Mouse (Mus musculus) liver, embryonic 12.5 days (tissue): ENCODE results near the gene 1700001P01Rik. TPM values are rescaled to one million over a fixed set of nuclear protein-coding genes. Genes with fewer than 3 reads are reported as not detected.
A peak's percentile ranks its signal among the peaks of the same experiment; 100 is the strongest.

Source experiments
- ATAC-seq: fragments of 200-750 bp; cut with Nextera tagmentation; 2 replicates; pipeline ENCODE4 v1.8.0; 2017; ENCODE audit warnings: moderate number of reproducible peaks, mild to moderate bottlenecking, moderate library complexity
- H3K27ac ChIP-seq: fragments of 300-500 bp; sonication (generic); 2 replicates; pipeline ENCODE4 v1.5.1; 2016; ENCODE audit warnings: mild to moderate bottlenecking
- H3K27me3 ChIP-seq: fragments of 300-500 bp; sonication (generic); replicated peaks from 2 replicates; pipeline ENCODE4 v1.6.1; 2016; ENCODE audit warnings: mild to moderate bottlenecking, moderate library complexity
- H3K36me3 ChIP-seq: fragments of 300-500 bp; sonication (generic); 2 replicates; pipeline ENCODE4 v1.6.1; 2016; ENCODE audit warnings: mild to moderate bottlenecking, moderate library complexity
- H3K4me1 ChIP-seq: fragments of 300-500 bp; sonication (generic); 2 replicates; pipeline ENCODE4 v1.6.1; 2016
- H3K4me2 ChIP-seq: fragments of 300-500 bp; sonication (generic); 2 replicates; pipeline ENCODE4 v1.6.1; 2016; ENCODE audit warnings: mild to moderate bottlenecking, moderate library complexity
- H3K4me3 ChIP-seq: fragments of 300-500 bp; sonication (generic); 2 replicates; pipeline ENCODE4 v1.5.1; 2016; ENCODE audit warnings: mild to moderate bottlenecking, moderate library complexity
- H3K9ac ChIP-seq: fragments of 300-500 bp; sonication (generic); 2 replicates; pipeline ENCODE4 v1.6.1; 2016; ENCODE audit warnings: mild to moderate bottlenecking, moderate library complexity
- H3K9me3 ChIP-seq: fragments of 300-500 bp; sonication (generic); replicated peaks from 2 replicates; pipeline ENCODE4 v1.6.1; 2016; ENCODE audit warnings: mild to moderate bottlenecking, moderate library complexity
- WGBS: fragments of 180-500 bp; shearing (Covaris S2); methylation state at CpG from one replicate; pipeline ENCODE4 v1.1.7; 2016; ENCODE audit not compliant: insufficient replicate concordance; 5-methylcytosine and 5-hydroxymethylcytosine counted together
- polyA plus RNA-seq: library from polyadenylated mRNA; unstranded; fragments of >200 nt; fragmentation: Nextera tagmentation; extraction: Ambion mirVana; gene quantifications from 2 replicates; pipeline ENCODE4 v1.2.1, GENCODE M21; 2016

1700001P01Rik gene
- polyA plus RNA-seq = not detected in 2 replicates

DNA sequence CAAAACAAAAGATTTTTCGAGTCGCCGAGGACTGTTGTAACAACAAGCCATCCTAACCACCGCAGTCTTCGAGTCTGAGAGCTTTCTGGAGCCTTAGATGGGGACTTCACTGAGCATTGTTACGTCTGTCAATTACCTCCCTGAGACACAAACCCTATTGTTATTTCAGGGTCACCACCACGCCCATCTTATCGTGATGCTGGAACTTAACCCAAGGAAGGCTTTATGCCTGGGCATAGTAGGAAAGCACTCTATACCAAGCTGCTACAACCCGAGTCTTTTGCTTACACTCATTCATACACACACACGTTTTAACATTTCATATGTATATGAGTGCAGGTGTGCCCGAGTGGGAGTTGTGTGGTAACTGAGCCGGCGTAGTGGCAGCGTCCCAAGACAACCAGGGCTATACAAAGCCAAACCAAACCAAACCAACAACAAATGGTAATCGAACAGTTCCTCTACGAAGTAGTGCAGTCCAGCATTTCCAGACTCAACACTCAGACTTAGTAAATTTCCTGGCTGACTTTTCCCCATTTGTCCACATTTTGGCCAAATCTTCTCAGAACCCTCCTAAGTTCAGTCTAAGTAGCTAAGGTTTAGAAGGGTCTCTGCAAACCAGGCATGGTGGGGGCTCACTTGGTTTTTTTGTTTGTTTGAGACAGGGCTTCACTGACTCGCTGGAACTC, at the start of gene 1700001P01Rik:
TSS of gene 1700001P01Rik (minus strand) at position 111 of the 689 bp plus-strand sequence.
- peaks cover 58% of the 10 kb centered on the region for H3K36me3 ChIP-seq
- H3K4me2 ChIP-seq = no peak within 1 kb of the TSS
- no peak for ATAC-seq
- no peaks in the 10 kb centered on the region for H3K27me3 ChIP-seq
- WGBS = 41% methylated on average over 17 of the region's 17 CpGs
- H3K9me3 ChIP-seq = no peaks in the 10 kb centered on the region
- H3K4me3 ChIP-seq = no peak within 1 kb of the TSS
- peaks cover 34% of the 10 kb centered on the region for H3K4me1 ChIP-seq
- peak within 1 kb of the TSS; percentile 55 for H3K27ac ChIP-seq
- no peak within 1 kb of the TSS for H3K9ac ChIP-seq

DNA sequence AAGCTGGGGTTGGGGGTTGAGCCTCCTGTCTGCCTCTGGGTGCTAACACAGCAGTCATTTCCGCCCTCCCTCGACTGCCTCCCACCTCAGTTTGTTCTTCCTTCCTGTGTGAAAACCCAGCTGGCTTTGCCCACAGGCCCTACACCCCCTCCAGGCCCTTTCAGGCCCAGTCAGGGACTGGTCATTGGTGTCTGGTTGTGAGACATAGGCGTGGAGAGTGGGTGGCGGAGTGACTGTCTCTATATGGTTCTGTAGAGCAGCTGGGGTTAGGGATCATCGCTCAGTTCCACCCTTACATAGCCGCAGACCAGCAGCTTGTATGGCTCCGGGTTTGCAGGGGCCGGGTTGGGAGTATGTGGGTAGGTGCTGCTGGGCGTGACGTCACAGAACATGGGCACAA, 49.6 kb upstream of the 1700001P01Rik start:
- Histone ChIP-seq H3K27ac (peak overlapping the region; percentile 27; the same call in 1 of the 2 replicates), H3K4me3 (no peak overlapping the region), H3K4me2 (no peak overlapping the region), H3K9me3 (no peaks in the 10 kb centered on the region), H3K27me3 (no peaks in the 10 kb centered on the region), H3K4me1 (peaks cover 63% of the 10 kb centered on the region), H3K36me3 (peaks cover 47% of the 10 kb centered on the region), H3K9ac (no peak overlapping the region)
- ATAC-seq = no peak
- WGBS = 67% methylated on average over 10 of the region's 10 CpGs

DNA sequence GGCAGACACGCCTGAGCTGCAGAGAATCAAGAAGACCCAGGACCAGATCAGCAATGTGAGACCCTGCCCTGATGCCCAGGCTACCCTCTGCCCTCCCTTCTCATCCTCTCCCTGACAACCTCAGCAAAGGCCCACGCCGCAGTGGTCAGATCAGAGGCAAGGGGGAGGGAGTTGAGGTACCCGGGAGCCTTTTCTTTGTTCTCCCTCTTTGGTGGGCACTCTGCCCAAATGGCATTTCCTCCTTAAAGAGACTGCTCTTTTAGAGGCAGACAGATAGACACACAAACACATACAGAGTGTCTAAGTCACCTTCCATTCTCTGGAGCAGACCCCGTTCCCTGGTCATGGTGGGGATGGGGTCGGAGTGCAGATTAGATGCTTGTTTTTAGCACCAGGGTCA, 49.2 kb upstream of the 1700001P01Rik start:
- Histone ChIP-seq H3K4me2 (no peak overlapping the region), H3K27ac (0 out of 2 replicates have a peak overlapping the region, but pooled peaks have one; percentile 27), H3K9ac (no peak overlapping the region), H3K4me1 (peaks cover 64% of the 10 kb centered on the region), H3K4me3 (no peak overlapping the region), H3K27me3 (no peaks in the 10 kb centered on the region), H3K36me3 (peaks cover 47% of the 10 kb centered on the region), H3K9me3 (no peaks in the 10 kb centered on the region)
- WGBS = 47% methylated on average over 6 of the region's 6 CpGs
- ATAC-seq = no peak

DNA sequence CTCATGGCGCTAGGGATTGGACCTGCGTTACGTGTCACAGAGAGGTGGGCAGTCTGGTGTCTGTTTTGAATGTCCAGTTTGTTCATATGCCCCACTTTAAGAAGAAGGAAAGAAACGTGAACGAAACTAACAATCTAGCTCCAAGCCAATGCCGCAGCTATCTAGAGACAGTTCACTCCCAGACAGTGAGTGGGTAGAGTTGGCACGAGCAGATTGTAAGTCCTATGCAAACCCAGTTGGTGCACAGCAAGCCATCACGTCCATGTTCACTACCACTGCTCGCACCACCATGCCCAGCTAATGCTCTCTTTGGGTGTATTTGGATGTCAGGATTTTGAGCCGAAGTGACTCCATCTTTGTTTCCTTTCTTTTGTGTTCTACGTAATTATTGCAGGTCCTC, 48.5 kb upstream of the 1700001P01Rik start:
- WGBS = 87% methylated on average over 11 of the region's 11 CpGs
- no peaks in the 10 kb centered on the region for H3K27me3 ChIP-seq
- no peak overlapping the region for H3K27ac ChIP-seq
- no peak overlapping the region for H3K9ac ChIP-seq
- H3K4me2 ChIP-seq = no peak overlapping the region
- no peaks in the 10 kb centered on the region for H3K9me3 ChIP-seq
- no peak overlapping the region for H3K4me3 ChIP-seq
- H3K4me1 ChIP-seq = peaks cover 71% of the 10 kb centered on the region
- H3K36me3 ChIP-seq = peaks cover 48% of the 10 kb centered on the region
- ATAC-seq = no peak

DNA sequence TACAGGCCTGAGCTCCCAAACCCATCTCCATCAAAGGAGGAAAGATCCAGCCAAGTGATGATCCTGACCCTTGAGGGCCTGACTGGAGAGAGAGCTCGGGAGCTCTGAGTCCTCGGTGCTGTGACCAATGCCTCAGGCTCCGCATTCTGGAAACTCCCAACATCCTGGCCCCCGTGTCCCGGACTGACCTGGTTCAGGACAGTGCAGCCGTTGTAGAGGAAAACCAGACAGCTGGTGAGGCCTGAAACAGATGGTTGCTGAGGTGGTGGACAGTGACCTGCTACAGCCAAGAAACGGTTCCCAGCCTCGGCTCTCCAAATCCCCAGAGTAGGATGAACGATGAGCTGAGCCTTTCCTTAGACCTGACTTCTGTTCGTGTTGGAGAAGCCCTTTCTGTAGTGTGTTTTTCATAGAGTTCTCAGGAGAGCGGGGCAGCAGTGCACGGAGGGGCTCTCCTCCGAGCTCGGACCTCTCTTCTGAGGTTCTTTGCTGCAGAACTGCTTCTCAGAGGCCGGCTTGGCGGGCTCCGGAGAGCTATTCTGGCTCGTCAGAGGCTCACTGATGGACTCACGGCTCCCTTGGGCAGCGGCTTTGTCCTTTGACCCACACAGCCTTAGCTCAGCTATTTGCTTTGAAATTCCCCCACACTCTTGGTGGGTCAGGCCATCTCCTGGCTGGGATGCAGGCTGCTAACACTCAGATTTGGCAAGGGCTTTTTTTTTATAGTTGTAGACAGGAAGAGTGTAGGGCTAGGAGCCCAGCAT, 47.3 kb upstream of the 1700001P01Rik start:
- ATAC-seq = no peak
- H3K27ac ChIP-seq = peak overlapping the region; percentile 49; the same call in 1 of the 2 replicates
- no peak overlapping the region for H3K4me2 ChIP-seq
- H3K9me3 ChIP-seq = no peaks in the 10 kb centered on the region
- H3K36me3 ChIP-seq = peaks cover 57% of the 10 kb centered on the region
- H3K9ac ChIP-seq = no peak overlapping the region
- H3K27me3 ChIP-seq = no peaks in the 10 kb centered on the region
- 77% methylated on average over 20 of the region's 20 CpGs for WGBS
- H3K4me3 ChIP-seq = no peak overlapping the region
- peaks cover 83% of the 10 kb centered on the region for H3K4me1 ChIP-seq

DNA sequence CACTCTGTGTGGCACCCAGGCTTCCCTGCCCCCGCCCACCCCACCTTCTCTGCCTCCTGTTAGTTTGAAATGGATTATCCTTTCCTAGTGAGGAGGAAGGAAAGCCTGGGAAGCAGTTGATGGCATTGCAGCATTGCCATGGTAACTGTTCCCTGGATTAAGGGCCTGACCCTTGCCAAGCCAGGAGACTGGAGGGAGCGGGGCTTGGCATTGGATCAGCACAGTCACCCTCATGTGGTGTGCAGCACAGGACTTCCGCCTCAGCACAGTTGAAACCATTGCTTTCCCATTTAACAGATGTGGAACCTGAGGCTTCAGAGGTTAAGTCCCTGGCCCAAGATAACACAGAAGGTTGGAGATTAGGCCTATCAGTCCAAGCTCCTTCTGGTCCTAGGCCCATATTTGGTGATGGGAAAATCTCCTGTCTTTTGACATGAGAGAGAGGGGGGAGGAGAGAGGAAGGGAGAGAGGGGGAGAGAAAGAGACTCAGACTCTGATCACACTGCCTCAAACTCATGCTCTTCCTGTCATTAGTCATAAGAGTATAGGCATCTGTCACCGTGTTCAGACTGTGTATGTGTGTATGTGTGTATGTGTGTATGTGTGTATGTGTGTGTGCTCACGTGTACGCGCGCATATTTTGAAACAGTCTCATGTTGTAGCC, 45.8 kb upstream of the 1700001P01Rik start:
- peaks cover 51% of the 10 kb centered on the region for H3K36me3 ChIP-seq
- no peaks in the 10 kb centered on the region for H3K9me3 ChIP-seq
- no peak for ATAC-seq
- peaks cover 91% of the 10 kb centered on the region for H3K4me1 ChIP-seq
- no peak overlapping the region for H3K4me2 ChIP-seq
- H3K27me3 ChIP-seq = no peaks in the 10 kb centered on the region
- 79% methylated on average over 8 of the region's 8 CpGs for WGBS
- no peak overlapping the region for H3K9ac ChIP-seq
- H3K4me3 ChIP-seq = no peak overlapping the region
- peak overlapping the region; percentile 41; the same call in 1 of the 2 replicates for H3K27ac ChIP-seq

DNA sequence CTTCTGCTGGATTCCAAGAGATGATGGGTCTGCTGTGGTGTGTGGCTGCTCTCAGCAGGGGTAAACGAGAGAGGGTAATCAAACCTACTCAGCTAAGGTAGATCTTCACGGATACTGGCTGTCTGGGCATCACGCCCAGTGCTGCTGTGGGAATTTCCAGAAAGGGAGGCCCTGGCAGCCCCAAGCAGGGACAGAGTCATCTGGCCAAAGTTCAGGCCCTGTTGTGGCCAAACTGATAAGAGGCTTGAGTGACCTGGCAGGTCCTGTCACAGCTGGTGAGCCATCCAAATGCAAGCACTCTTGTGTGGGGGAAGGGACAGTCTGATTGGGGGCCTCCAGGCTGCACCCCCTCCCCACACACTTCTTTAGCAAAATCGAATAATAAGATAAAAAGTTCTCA, 45.1 kb upstream of the 1700001P01Rik start:
- 39% methylated on average over 4 of the region's 4 CpGs for WGBS
- no peaks in the 10 kb centered on the region for H3K9me3 ChIP-seq
- no peak overlapping the region for H3K9ac ChIP-seq
- peak overlapping the region; percentile 68 for H3K27ac ChIP-seq
- peaks cover 52% of the 10 kb centered on the region for H3K36me3 ChIP-seq
- H3K4me3 ChIP-seq = no peak overlapping the region
- no peaks in the 10 kb centered on the region for H3K27me3 ChIP-seq
- H3K4me2 ChIP-seq = no peak overlapping the region
- peaks cover 91% of the 10 kb centered on the region for H3K4me1 ChIP-seq
- peak; percentile 59; the same call in 1 of the 2 replicates for ATAC-seq

DNA sequence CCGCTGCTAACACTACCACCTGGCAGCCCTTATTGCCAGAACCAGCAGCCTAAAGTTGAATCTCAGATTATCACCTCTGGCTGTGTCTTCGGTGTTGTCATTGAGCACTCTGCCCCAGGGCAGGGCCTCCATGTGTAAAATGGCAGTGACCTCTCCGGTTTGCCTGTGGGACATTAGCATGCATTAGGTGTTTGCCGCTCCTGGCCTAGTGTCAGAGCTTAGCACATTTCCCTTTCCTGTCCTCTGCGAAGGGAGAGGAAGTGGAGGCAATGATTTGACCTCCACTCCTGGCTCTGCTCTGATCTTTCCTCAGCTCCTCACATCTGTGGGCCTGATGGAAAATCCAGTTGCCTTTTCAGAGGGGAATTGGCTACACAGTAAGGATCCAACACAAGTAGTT, 44.2 kb upstream of the 1700001P01Rik start:
- Histone ChIP-seq H3K9ac (no peak overlapping the region), H3K4me1 (peaks cover 92% of the 10 kb centered on the region), H3K4me3 (no peak overlapping the region), H3K27me3 (no peaks in the 10 kb centered on the region), H3K4me2 (no peak overlapping the region), H3K27ac (peak overlapping the region; percentile 68; the same call in 1 of the 2 replicates), H3K36me3 (peaks cover 50% of the 10 kb centered on the region), H3K9me3 (no peaks in the 10 kb centered on the region)
- 67% methylated on average over 5 of the region's 5 CpGs for WGBS
- no peak for ATAC-seq

DNA sequence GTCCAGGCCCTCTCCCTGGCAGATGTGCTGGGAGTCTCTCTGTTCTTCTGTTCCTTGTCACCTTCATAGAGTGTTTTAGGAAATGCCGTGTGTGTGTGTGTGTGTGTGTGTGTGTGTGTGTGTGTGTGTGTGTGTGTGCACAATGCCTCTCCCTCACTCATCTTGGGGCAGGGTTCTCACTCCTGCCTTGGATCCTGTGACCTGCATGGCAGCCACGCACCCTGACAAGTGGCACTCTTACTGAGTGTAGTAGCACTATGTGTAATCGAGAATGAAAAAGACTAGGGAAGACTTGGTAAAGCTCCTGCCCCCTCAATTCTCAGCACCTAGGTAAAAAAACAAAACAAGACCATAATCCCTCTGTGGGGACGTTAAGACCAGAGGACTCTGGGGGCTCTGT, 43.4 kb upstream of the 1700001P01Rik start:
- no peak overlapping the region for H3K4me3 ChIP-seq
- H3K27me3 ChIP-seq = no peaks in the 10 kb centered on the region
- no peaks in the 10 kb centered on the region for H3K9me3 ChIP-seq
- no peak overlapping the region for H3K4me2 ChIP-seq
- H3K27ac ChIP-seq = peak overlapping the region; percentile 70
- peaks cover 90% of the 10 kb centered on the region for H3K4me1 ChIP-seq
- no peak overlapping the region for H3K9ac ChIP-seq
- H3K36me3 ChIP-seq = peaks cover 49% of the 10 kb centered on the region
- 58% methylated on average over 4 of the region's 4 CpGs for WGBS
- no peak for ATAC-seq

DNA sequence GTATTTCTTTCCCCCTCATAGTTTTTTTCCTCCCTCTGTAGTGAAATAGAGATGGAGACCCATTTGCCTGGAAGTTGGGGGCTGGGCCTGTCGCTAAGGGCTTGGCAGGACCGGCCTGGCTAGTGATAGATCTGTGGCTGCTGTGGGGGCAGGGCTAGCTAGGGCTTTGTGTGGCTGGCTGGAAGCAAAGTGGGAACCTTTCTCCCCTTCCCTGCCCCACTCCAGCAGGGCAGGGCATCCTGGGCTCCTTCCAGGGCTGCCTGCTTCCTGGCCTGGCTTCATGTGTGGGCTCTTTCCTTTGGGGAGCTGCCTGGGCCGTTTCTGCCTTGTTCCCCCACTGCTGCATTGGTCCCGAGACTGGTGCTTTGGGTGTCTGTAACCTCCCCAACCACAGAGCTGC, 42.9 kb upstream of the 1700001P01Rik start:
- H3K4me1 ChIP-seq = peaks cover 91% of the 10 kb centered on the region
- H3K9me3 ChIP-seq = no peaks in the 10 kb centered on the region
- peak overlapping the region; percentile 70 for H3K27ac ChIP-seq
- no peak overlapping the region for H3K9ac ChIP-seq
- peaks cover 53% of the 10 kb centered on the region for H3K36me3 ChIP-seq
- ATAC-seq = no peak
- H3K4me2 ChIP-seq = peak overlapping the region; percentile 4; the same call in 1 of the 2 replicates
- 23% methylated on average over 4 of the region's 4 CpGs for WGBS
- no peak overlapping the region for H3K4me3 ChIP-seq
- H3K27me3 ChIP-seq = no peaks in the 10 kb centered on the region

DNA sequence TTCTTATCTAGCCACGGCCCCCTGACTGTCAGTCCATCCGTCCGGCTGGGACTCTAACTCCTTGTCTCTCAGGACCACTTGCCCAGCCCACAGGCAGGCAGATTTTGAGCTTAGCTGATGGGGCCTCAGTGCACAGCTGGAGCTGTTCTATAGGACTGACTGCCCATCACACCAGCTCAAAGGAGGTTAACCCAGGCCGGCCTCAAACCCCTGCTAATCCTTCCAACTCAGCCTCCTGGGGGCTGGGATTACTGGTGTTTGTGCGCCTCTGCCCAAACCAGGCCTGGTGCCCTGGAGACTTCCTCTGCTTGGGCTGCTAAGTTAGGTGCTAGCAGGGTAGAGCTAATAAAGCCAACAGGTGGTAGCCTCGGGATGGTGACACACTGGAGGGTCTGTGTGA, 42.3 kb upstream of the 1700001P01Rik start:
- no peaks in the 10 kb centered on the region for H3K27me3 ChIP-seq
- peak overlapping the region; percentile 4; the same call in 1 of the 2 replicates for H3K4me2 ChIP-seq
- WGBS = 35% methylated on average over 6 of the region's 6 CpGs
- H3K36me3 ChIP-seq = peaks cover 58% of the 10 kb centered on the region
- peak overlapping the region; percentile 69; the same call in 1 of the 2 replicates for H3K27ac ChIP-seq
- no peaks in the 10 kb centered on the region for H3K9me3 ChIP-seq
- H3K9ac ChIP-seq = peak overlapping the region; percentile 22; the same call in 1 of the 2 replicates
- H3K4me1 ChIP-seq = peaks cover 93% of the 10 kb centered on the region
- no peak overlapping the region for H3K4me3 ChIP-seq
- ATAC-seq = no peak
